Mouse (Mus musculus) layer of hippocampus, adult 9-11 months (tissue): Measurements from ENCODE around the gene Cyp2d11.

ENCODE experiments used
- DNase-seq: peaks from one replicate; pipeline ENCODE4 v3.0.0; 2022

Gene Cyp2d11

GRCm38 (mm10) chr15:82350349-82350748 is 43.5 kb downstream of the Cyp2d11 start:
- DNase-seq = no peak

- DNase-seq = no peak
Measured at GRCm38 (mm10) chr15:82348999-82349341, 44.9 kb downstream of the Cyp2d11 start.

GRCm38 (mm10) chr15:82348258-82348998 is 45.4 kb downstream of the Cyp2d11 start:
- DNase-seq = no peak

DNA sequence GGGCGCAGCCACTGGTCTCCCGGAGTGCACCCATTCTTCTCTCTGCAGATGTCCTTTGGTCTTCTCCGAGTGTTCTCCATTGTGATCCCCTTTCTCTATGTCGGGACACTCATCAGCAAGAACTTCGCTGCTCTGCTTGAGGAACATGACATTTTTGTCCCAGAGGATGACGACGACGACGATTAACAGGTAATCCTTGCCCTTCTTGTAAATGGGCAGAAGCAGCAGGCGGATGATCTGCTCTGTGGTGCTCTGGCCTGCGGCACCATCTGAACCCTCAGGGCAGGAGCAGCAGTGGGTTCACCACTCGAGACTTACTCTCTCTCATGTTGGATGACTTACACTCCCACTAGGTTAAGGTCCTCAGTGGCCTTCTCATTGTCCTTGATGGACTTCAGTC is 46.0 kb downstream of the Cyp2d11 start:
- DNase-seq = no peak

GRCm38 (mm10) chr15:82347303-82347676 is 46.5 kb downstream of the Cyp2d11 start:
- no peak for DNase-seq

- DNase-seq = no peak
Measured at GRCm38 (mm10) chr15:82346580-82347302, 47.1 kb downstream of the Cyp2d11 start.

DNA sequence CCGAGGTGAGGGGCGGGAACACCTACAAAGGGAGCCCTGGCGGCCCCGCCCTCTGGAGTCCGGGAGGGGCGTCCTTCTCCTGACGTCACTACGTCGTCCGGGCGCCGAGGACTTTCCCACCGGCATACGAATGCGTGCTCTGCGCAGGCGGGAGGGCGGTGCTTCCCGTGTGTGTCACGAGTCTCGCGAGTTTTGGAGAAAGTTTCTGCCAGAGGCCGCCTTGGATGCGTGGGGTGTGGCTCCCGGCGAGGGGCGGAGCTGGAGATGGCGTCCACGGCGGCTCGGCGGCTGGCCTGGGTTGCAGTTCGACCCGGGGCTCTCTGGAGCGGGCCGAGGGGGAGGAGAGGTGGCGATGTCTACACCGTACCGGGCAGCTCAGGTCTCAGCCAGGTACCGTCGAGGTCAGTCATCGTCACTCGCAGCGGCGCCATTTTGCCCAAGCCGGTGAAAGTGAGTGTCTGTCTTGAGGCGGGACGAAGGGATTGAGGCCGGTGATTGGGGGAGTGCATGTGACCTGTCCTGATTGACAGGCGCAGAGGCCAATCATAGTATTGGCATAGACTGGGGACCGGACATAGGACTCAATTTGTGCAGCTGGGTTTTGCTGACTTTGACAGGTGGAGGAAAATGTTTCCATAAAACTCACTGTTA is 47.9 kb downstream of the Cyp2d11 start:
- peak; percentile 98 for DNase-seq

- no peak for DNase-seq
Measured at GRCm38 (mm10) chr15:82344971-82345370, 48.9 kb downstream of the Cyp2d11 start.

DNA sequence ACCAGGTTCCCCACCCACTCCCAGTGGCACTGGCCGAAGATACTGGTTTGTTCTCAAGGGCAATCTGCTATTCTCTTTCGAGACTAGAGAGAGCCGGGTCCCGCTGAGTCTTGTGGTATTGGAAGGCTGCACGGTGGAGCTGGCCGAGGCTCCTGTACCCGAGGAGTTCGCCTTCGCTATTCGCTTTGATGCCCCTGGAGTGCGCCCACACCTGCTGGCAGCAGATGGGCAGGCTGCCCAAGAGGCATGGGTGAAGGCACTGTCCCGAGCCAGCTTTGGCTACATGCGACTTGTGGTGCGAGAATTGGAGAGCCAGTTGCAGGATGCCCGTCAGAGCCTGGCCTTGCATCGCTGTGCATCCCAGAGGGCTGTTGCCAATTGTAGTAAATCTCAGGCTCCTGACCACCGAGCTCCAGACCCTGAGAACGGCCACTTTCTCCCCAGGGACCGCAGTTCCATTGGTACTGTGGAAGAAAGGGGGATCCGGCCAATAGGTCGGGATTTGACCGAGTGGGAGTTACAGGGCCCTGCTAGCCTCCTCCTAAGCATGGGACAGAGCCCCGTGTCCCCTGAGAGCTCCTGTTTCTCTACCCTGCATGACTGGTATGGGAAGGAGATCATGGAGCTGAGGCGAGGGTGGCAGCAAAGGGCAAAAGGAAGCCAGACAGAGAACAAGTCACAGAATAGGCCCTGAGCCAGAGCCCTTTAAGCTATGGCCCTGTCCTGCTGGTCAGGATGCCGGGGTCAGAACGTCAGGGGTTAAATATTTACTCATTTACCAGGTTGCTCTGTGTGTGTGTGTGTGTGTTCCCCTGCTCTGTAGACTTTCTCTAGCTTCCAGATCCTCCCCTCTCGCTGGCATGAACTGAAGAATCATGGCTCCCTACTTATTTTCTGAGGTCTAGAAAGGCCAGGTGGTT is 50.2 kb downstream of the Cyp2d11 start:
- DNase-seq = no peak

DNA sequence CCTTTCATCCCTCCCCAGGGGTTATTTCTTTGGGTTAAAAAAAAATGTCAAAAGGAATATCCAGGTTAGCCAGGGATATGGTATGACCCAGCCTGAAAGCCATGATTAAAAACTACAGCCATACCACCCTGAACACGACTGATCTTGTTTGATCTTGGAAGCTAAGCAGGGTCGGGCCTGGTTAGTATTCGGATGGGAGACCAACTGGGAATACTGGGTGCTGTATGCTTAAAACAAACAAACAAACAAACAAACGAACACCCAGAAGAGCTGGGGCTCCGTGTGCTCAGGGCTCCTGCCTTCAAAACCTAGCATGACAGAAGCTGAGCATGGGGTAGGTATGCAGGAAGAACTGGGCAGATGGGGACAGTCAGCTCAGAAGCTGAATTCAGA is 51.3 kb downstream of the Cyp2d11 start:
- DNase-seq = no peak

GRCm38 (mm10) chr15:82341675-82342542 is 51.9 kb downstream of the Cyp2d11 start:
- no peak for DNase-seq

GRCm38 (mm10) chr15:82341036-82341501 is 52.8 kb downstream of the Cyp2d11 start:
- no peak for DNase-seq

DNA sequence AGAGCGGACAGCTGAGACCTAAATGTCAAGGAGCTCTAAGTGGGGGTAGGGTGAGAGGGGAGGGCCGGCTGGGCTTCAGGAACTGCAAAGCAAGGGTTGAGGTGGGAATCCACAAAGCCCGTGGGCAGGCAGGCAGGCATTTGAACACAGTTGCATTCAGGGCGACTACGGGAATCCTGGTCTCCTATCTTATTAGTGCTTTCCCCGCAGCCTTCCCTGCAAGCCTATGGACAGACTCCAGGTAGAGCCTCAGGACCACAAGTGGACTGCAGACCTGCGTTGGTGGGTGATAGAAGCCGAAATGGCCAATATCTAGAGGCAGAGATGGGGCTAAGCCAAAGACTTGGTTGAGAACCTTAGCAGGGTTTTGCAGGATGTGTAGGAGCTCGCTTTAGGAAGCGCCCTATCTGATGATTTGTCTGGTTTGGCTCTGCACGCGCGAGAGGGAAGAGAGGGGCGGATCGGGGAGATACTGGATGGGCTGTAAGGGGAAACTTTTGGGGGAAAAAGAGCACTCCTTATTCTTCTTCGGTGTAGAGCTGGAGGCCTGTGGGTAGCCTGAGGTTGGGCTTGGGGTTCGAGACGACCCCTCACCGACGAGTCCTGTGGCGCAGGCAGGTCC is 53.3 kb downstream of the Cyp2d11 start:
- no peak for DNase-seq

GRCm38 (mm10) chr15:82339634-82340254 is 54.1 kb downstream of the Cyp2d11 start:
- no peak for DNase-seq
